Mouse (Mus musculus): ENCODE measurements around the gene Tcp11.

DNA sequence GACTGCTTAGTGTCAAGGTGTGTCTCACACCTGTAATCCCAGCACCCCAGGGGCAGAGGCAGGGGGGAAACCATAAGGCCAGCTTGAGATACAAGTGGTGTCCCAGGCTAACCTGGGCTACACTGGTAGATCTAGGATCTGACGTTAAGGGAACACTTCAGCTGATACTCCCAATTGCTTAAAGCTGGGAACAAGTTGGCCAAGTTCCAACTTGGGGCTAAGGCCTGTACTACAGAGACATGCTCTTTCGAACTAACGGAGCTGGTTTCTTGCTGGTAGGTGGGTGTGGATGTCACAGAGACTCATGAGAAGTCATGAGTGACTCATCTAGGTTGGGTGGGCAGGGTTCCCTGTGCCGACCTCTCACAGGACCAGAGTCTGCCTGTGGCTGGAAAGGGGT is 13.1 kb downstream of the Tcp11 start:
- TF ChIP-seq CTCF (IDR thresholded peaks at IDR 0.05; ENCODE audit: borderline replicate concordance, control insufficient read depth, extremely low read depth, insufficient read depth, low read length, poor library complexity) (no peak), POLR2A (IDR thresholded peaks at IDR 0.05; ENCODE audit: control insufficient read depth, extremely low read depth, insufficient read depth, low read length, poor library complexity) (no peak)
